Mouse (Mus musculus) adrenal gland, adult (tissue): ENCODE measurements around the gene Emp1.
A peak's percentile ranks its signal among the peaks of the same experiment; 100 is the strongest.

ENCODE experiments used
- DNase-seq, 2 experiments: peaks; one replicate each; pipeline ENCODE4 v3.0.0; 2022 to 2023; ENCODE audit warnings: low spot score in 1 of 2; ENCODE audit not compliant: inconsistent age in 2 of 2

Gene Emp1

DNA sequence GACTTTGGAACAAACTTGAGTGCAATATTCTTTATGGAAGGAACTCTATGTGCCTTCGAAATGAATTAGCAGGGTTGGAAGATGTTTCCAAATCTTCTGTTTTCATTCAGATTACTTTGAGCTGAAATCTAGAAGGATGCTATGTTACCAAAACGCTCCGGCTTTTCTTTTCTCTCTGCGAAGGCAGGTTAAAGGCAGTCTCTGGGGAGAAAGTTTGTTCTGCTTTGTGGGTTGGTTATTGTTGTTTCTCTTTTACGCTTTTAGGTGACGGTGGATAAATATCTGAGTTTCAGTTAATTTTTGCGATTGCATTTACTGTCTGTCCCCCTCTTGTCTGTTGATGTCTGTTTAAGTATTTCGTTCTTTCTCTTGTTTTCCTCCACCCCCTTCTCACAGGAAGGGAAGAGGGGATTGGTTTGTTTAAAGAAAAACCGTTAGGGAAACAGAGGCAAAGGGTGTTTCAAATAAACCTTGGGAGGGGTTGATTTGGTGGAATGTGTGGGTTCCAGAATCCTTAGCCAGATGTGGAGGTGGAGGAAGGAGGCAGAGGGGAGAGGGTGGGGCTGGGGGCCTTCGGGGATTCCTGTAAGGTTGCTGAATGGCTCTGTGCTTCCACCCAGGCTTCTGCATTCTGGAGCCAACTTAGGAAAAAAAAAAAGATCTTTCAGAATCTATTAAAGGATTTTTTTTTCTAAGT is 1.1 kb downstream of the Emp1 start:
- no peak for DNase-seq

DNA sequence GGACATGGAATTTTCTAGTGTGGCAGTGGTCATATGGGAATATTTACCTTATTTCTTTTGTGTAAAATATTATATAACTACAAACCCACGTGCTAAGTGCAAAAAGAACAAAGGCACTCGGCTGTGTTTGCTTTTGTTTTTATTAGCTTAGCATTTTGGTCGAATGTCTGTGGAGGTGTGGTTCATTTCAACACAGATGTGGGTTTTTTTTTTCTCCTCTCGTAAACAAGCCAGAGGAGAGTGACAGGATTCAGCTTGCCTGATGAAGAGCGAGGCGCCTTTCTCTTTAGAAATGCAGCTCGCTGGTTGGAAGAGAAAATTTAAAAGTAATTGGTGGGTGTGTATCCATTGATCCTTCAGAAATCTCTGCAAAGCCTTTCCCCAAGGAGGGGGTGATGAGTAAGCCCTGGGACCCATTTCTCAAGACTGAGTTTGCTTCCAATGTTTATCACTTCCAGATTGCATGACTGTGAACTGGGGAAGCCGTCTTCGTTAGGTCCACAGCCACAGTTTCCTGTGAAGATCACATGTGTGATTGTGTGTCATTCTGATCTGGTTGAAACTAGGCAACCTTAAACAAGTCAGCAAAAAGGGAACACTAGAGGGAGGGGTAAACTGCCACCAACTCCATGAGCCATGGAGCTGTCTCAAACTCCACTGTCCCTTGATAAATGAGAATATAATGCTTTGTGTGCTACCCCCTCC is 1.8 kb downstream of the Emp1 start:
- DNase-seq, result peak in 1 of 2 experiments; percentile 54

DNA sequence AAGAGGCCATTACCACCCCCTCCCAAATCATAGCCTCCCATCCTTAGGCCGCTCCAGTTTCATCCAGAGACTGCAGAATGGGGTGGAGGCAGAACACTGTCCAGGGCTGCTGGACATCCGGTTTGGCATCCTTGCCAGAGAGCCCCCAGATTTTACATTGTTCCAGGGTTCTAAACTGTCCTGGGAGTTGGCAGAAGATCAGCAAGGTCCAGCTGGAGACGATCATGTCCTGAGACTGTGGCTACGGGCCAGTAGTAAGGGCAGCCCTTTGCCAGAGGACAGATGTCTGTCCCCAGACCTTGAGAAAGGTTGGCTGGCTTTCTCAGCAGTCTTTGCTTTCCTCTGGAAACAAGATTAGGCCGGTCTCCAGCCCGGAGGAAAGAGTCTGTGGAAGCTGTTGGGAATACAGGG is 2.6 kb downstream of the Emp1 start:
- peak; percentile 61 to 84 for DNase-seq

DNA sequence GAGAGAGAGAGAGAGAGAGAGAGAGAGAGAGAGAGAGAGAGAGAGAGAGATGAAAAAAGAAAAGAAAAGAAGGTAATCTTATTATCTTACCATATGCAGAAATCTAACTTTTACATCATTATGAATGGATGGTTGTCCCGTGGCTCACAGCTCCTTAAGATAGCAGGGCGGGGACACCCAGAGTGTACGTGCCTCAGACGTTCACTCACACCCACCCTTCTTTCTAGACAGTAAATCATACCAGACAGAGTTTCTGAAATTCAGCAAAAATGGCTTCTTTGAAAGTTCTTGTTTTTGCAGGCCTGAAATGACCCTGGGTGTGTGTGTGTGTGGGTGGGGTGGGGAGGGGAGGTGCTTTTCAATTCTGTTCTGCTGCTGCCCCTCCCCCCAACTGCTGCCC is 3.3 kb downstream of the Emp1 start:
- DNase-seq, result no peak

DNA sequence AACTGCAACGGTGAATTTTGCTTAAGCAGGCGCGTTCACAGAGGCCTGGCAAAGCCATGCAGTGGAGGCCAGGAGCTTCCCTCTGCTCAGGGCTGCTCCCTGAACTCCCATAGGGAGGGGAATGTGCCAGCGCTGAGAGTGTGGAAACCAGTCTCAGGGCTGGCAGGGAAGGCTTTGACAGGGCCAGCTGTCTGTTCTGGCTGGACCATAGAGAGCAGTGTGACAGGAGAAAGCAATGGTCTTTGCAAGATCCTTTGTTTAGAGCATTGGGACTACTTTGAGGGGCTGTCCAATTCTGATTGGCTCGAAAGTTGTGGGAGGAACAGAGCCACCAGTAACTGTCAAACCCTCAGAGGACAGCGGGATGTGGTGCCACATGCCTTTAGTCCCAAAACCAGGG is 5.9 kb downstream of the Emp1 start:
- DNase-seq, result peak in 1 of 2 experiments; percentile 49

DNA sequence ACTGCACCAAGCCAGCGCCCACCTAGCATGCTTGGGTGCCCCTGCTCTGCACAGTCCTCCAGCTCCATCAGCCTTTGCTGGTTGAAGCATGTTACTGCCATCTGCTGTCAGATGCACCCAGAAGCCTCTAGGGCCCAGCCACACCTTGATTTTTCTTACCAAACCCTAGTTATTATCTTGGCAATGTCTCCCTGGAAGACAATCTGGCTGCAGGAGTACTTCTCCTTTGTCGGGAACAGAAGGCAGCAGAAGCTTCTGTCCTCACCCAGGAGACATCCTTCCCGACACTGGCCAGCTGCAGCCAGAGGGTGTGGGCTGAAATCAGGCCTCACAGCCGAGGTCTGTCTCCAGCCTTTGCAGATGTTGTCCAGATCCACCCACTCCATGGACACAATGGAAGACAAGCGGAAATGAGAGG is 7.2 kb downstream of the Emp1 start:
- DNase-seq, result peak in 1 of 2 experiments; percentile 47

DNA sequence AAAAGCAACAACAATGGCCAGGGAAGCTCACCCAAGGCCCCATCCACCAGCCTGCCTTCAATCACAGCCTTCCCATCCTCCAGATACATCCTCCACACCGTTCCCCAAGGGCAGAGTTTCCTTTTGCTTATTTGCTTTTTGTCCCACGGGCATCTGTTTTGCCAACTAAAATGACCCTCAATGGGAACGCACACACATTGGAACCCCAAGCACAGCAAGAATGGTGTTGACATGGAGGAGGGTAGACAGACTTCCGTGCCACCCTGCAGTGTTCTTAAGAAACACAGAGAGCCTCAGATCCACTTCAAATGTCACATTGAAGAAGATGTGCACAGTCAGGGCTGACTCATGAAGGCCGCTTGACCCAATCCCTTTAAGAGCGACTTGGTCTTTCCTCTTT is 8.6 kb downstream of the Emp1 start:
- no peak for DNase-seq

DNA sequence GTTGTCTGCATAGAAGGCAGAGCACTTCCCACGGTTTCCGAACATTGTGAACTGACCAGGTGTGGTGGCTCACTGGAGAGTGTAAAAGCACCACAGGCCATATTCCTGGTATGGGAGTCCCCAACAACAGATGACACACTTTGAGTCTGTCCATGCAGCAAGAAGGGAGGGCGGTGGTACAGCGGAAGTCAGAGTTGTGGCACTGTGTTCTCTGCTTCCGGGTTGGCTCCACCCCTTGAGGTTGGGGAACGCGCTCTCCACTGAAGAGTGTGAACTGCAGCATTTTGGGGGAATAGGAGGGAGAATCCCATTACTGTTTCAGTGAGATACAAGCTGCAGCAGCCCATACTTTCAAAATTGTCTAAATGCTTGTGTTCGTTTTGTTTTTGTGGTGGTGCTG is 11.0 kb downstream of the Emp1 start:
- DNase-seq, result no peak

DNA sequence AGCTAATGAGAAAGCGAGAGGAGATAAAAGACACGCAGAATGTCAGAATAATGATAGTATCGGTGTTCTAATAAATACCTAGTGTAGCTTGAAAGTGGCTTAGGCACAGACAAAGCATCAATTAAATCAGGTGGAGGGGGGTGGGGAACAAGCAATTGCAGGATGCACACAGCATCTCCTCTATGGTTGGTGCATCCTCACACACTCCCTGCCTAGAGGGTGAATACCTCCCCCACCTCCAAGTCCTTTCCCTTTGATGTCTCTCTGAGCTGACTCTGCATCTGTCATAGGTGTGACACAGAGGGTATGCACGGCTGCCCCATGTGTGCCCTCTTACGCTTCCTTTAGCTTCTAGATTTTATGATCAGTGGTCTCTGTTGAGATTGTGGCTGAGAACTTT is 13.5 kb downstream of the Emp1 start:
- no peak for DNase-seq

DNA sequence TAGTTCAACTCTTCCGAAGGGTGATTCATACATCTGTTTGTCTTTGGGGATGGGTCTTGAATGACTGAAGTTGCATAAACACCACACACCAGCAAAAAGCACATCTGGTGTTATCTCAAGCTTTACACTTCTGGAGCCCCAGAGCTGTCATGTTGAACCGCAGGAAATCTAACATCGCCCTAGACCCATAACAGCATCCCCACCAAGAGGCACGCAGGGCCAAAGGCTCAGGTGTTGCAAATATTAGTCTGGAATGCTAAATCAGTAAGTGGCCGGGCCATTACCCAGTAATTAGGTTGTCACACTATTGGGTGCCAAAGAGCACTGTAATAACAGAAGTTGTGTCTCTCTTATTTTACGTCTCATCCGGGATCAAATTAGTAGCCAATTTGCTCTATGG is 13.9 kb downstream of the Emp1 start:
- DNase-seq, result no peak

DNA sequence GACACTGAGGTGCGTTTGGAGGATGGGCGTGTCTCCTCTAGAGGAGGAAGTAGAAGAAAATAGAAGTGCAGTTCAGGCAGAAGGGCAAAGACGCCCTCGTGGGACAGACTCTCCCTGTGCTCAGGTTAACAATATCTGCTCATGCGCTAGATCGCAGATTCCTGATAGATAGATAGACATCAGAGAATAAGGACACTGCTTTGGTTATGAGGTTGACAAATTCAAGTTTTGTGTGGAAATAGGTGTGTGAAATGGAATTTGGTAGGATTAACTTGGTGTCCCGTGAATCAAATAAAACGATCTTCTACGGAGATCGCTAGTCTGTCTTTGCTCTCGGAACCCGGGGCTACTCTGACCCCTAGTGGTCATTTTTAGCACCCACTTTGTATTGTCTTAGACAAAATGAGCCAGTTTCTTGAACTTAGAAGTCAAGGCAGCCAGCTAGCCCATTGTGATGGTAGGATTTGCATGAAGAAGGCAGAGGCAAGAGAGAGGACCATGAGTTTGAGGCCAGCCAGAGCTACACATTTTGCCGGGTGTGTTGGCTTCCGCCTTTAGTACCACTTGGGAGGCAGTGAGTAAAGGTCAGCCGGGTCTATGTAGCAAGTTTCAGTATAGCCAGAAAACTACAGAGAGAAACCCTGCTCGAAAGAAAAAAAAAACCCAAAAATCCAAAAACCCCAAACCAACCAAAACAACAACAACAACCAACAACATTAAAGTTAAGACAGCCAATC is 15.4 kb downstream of the Emp1 start:
- peak; percentile 58 to 90 for DNase-seq

DNA sequence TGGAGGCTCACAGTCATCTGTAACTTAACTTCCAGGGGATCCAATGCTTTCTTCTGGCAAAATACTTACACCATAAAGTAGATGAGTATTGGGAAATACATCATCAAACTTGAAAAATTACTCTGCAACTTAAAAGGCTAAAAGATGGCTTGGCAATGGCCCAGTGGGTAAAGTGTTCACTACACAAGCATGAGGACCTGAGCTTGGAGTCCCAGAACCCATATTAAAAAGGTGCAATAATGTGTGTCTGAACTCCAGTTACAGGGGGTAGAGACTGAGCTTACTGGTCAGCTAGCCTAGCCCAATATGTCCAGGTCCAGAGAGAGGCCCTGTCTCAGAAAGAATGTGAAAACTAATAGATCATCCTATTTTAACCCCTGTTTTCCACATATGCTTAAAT is 21.6 kb downstream of the Emp1 start:
- DNase-seq, result no peak

DNA sequence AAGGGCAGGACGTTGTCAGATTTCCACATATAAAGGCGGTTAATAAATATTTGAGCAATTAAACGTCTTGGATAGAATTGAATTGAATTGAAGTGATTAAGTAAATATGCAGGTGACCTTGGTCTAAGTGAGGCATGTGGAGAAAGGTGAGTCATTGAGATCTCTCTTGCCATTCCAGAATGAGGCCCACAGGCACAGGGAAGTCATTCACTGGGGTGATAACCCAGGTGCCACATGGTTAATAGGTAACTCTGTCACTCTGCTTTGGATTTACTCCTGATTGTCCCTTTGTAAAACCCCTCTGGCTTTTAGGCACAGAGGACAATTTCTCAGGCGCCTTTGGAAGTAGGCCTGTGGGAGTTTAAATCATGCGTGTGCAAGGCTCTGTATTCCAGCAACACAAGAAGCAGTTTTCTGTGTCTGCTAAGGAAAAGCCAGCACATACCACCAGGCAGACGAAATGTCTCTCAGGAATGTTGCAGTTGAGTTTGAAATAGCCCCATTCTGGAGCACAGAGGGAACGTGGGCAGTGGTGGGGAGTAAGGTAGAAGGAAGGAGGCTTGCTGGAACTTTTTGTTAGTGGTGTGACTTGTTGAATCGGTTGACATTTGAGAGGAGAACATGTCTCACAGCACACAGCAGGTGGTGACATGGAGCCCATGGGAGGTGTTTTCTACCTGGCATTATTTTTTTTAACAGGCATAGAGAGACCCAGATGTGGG is 23.6 kb downstream of the Emp1 start:
- no peak for DNase-seq

DNA sequence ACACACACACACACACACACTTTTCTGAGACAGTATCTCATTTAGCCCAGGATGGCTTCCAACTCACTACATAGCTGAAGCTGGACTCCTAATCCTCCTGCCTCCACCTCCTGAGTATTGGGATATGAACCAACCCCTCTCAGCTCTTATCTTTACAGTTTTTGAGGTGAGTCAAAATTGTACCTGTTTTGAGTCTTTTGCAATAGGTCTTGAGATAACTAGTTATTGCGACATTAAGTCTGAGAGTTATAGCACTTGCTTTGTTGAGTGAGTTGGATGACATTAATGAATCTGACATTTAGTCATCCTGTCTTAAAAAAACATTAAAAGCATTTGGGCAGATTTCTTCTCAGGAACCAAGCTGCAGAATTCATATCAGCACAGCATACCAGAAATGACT is 25.3 kb downstream of the Emp1 start:
- no peak for DNase-seq

DNA sequence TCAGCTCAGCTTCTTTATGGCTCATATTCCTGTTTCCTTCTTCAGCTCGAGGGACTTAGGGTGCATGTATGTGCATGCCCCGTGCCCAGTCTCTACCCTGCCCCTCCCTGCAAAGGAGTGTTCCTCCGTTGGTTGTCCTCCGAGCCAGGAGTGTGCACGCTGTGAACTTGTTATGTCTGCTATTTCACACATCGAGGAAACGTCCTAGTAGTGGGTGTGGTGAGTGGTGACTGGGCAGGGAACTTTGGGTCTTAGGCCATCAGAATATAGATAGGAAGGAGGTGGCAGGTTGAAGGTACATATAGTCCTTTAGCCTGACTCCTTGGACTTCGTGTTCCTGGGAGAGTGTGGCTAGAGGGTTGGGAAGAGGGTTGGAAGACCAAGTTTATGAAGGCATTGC is 26.4 kb downstream of the Emp1 start:
- no peak for DNase-seq

DNA sequence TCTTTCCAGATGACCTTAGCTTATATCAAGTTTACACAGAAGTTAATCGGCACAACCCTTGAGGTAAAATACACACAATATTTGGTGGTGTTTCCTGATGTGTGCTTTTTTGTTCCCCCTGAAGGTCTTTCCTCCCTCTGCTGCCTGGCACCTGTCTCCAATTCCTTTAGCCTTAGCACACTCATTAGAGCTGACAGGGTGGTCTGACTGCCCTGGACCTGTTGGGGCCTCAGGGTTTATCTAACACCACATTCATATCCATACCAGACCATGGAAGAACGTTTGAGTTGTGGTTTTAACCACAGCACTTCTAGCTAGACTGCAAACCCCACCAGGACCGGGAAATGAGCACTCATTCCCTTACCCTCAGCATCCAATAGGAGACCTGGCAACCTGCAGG is 28.1 kb downstream of the Emp1 start:
- no peak for DNase-seq

DNA sequence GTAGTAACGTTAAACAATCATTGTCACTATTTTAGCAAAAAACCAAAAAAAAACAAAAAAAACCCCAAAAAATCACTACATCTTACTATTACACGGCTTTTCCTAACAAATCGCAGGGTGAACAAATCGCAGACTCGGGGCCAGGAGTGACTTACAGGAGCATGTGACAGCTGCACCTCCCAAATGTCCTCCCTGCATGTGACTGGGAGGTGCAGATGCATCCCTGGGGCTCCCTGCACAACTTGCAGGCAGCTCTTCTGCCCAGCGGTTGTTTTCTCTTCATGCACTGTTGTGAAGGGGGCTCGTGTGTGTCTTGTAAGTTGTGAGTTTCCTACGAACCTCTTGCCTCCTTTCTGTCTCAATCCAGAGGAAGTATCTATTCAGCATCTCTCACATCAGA is 33.0 kb downstream of the Emp1 start:
- DNase-seq, result no peak

DNA sequence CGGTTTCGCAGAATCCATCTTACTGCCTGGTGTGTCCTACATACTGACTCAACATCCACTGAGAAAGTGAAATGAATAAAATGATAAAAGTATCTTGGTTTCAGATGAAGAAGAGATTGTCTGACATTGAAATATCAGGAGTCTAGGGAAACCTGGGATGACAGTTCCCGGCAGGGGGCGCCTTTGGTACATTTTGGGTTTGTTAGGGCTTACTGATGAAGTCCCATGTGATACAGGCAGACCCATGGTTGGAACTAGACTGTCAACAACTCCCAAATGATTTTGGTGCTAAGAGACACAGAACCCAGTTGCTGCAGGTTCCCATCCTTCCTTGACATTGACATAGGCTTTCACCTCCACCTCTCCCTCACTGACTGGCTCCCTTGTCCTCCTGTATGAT is 34.7 kb downstream of the Emp1 start:
- DNase-seq, result no peak

DNA sequence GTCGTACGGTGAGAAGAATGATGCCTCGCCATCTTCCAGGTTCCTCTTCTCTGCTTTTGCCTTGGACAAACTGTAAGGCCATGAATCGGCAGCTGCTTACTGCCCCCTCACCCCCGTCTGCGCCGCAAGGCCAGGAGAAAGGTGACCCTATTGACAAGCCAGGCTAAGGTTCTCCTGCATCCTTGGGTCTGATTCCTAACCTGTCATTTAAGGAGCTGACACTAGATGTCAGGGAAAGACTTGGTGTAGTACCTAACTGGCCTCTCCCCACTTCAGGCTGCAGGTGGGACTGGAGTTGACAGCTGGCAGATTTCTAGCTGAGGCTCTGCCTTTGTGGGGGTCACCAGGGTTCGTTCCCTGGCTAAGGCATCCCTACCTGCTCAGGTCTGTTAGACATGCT is 35.4 kb downstream of the Emp1 start:
- DNase-seq, result no peak

DNA sequence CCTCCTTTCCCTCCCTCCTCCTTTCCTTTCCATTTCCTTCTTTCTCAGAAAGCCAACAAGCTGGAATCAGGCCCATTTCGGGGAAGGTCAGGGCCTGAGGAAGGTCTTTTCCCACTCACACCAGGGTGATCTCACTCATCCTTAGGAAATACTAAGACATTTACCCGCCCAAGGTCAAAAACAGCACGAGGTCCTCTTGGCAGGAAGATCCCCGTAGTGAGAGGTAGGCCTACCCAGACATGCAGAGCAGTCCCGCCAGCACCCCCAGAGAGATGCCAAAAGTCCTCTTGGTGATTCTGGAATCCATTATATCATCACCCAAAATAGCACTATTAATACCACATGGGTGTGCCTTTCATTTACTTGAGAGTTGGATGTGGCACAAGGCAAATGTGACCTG is 36.5 kb downstream of the Emp1 start:
- peak; percentile 53 to 88 for DNase-seq

DNA sequence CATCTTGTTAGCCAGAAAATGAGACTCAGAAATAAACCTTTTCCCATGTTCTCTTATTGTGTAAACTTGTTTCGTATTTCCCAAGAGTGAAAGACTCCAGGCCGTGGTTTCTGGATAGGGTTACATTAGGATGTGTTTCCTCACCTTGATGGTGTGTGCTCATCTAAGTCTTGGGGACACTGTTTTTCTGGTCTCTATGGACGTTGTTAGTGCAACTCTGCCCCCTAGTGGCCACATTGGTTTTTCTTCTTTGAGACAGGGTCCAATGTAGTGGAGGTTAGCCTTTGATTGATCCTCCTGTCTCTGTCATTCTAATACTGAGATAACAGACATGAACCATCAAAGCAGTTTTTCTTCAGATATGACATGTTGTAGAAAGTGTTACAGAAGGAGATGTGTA is 38.0 kb downstream of the Emp1 start:
- peak; percentile 39 to 89 for DNase-seq

DNA sequence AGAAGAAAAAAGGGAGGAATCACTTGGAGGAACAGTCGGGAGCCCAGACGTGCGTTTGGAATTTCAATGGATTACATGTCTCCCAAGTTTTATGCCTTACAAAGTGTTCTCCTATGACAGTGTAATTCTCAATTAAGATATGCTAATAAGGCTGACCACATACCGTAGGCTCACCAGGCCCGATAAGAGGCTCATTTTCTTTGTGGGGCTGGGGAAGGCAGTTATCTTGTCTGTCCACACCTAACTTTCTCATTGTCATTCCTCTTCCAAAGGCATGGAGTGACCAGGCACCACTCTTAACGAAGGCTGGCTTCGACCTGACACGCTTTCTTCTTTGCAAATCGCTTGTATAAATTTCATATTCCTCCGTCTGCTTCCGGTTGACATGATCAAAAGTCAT is 42.7 kb downstream of the Emp1 start:
- no peak for DNase-seq
